Mouse (Mus musculus): Measurements from ENCODE around the gene Syt16.

Syt16 gene

DNA sequence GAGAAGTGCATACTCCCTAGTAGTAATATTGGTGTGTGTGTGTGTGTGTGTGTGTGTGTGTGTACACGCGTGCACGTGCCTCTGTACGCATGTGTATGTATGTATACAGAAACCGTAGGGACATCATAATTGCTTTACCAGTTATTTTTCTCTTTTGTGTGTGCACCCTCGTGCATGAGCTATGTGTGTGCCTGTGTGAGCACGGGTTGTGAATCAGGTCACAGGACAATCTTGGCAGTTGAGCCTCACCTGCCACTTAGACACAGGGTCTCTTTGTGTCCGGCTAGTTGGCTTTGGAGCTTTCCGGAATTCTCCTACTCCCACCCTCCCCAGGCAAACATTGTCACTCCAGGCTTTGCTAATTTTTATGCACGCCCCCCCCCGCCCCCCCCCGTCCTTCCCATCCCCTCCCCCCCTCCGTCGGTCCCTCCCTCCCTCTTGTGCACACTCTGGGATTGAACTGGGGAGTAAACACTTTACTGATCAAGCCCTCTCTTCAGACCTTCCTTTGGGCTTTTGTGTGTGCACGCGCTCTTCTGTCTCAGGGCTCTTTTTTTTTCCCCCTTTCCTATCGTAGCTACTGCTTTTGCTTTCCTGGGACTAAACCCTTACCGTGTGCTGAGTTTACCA, 319.0 kb downstream of the Syt16 start, which contains the start of gene Gm11042:
Gm11042 (minus strand) TSS at position 51 of the 630 bp plus-strand sequence.
- CTCF ChIA-PET = interaction anchor here (0.7 kb wide), 1 partner anchor 1071 kb away, joined by 3 read pairs; no protein-coding TSS in a partner anchor

DNA sequence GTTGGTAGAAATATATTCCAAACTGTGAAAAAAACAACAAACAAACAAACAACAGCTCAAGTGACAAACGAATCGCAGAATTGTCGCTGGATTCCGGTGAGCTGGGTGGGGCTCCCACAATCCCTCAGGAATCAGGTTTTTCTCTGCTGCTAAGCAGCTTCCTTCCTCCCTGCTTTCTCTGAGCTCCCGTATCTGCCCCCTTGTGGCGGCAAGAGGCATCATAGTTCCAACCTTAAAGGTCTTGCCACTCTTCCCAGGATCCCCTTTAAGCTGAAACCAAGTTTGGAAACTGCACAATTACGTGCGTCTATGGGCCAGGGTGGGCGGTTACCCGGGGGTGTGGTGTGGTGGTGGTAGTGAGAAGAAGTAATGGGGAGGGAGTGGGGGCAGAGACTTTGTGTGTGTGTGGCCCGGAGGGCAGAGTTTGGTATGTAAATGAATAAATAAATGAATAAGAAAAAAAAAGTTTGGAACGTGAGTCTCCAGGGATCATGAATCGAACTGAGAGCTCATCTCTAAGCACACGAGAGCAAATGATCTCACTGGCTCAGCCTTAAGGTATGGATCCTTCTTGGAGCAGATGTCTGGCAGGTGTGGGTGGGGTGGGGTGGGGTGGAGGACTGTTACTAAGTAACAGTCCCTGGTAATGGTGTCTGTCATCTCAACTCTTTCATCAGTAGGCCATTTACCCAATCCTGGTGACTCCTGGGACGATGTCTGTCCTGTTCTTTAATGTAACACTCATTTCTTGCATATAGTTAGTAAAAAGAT, 319.7 kb downstream of the Syt16 start:
- CTCF ChIA-PET = interaction anchor here (0.7 kb wide), 1 partner anchor 1071 kb away, joined by 3 read pairs; no protein-coding TSS in a partner anchor

DNA sequence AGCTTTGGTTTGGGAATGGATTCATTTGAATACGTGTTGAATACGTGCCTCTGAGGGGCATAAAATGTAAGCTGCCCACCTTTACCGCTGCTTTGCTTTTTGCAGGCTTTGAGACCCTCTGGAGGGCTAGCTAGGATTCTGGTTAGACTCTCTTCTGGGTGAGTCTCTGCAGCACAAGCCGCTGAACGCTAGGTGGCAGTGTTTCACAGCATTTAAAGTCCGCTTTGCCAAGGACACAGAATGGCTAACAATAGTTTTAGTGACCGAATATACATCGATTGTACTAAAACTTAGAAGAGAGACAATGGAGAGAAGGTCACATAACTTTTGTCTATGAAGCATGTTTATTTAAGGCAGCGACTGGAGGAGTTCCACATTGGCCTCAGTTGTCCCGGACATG, 322.9 kb downstream of the Syt16 start:
- CTCF ChIA-PET = no interaction called here

DNA sequence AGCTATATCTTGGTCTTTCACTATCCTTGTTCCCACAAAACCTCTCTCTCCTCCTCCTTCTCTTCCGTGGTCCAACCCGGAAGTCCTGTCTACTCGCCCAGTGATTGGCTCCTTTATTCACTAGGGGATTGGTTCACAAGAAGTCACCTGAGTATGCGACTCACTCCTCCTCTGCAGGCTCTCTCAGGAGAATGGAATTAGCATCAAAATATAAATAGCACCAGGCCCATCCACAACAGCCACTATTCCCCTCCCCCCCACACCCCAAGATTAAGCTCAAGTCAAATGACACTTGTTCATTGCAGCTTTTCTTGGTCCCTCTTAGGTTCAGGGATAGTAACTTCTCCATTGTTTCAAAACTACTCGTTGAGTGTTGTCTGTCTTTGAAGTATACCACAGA, 324.5 kb downstream of the Syt16 start:
- CTCF ChIA-PET = no interaction called here

All from spleen, embryonic (tissue).